Mouse (Mus musculus) limb, embryonic 10.5 days (tissue): ENCODE results near the gene Bcl2l10. TPM values are rescaled to one million over a fixed set of nuclear protein-coding genes. Genes with fewer than 3 reads are reported as not detected.
A peak's percentile ranks its signal among the peaks of the same experiment; 100 is the strongest.
"Not testable (repeated sequence)": the region's sequence is repeated elsewhere in the genome, so short reads cannot be mapped to it uniquely, and the experiment has no call there.

Source experiments
- DNase-seq: peaks from one replicate; pipeline ENCODE4 v3.0.0-alpha.2; 2017; ENCODE audit warnings: low spot score
- H3K27ac ChIP-seq: fragments of 300-500 bp; sonication (generic); 2 replicates; pipeline ENCODE4 v1.5.1; 2016; ENCODE audit warnings: mild to moderate bottlenecking
- H3K27me3 ChIP-seq: fragments of 300-500 bp; sonication (generic); 2 replicates; pipeline ENCODE4 v1.6.1; 2016; ENCODE audit warnings: low read depth, mild to moderate bottlenecking; ENCODE audit not compliant: poor library complexity, severe bottlenecking
- H3K36me3 ChIP-seq: fragments of 300-500 bp; sonication (generic); 2 replicates; pipeline ENCODE4 v1.6.1; 2016; ENCODE audit warnings: mild to moderate bottlenecking, moderate library complexity
- H3K4me1 ChIP-seq: fragments of 300-500 bp; sonication (generic); 2 replicates; pipeline ENCODE4 v1.6.1; 2016
- H3K4me3 ChIP-seq: fragments of 300-500 bp; sonication (generic); 2 replicates; pipeline ENCODE4 v1.5.1; 2016; ENCODE audit warnings: mild to moderate bottlenecking, moderate library complexity
- H3K9me3 ChIP-seq: fragments of 300-500 bp; sonication (generic); replicated peaks from 2 replicates; pipeline ENCODE4 v1.6.1; 2016; ENCODE audit warnings: mild to moderate bottlenecking
- WGBS: fragments of 180-500 bp; shearing (Covaris S2); methylation state at CpG from one replicate; pipeline ENCODE4 v1.1.7; 2016; 5-methylcytosine and 5-hydroxymethylcytosine counted together
- polyA plus RNA-seq: library from polyadenylated mRNA; unstranded; fragments of >200 nt; fragmentation: Nextera tagmentation; extraction: Ambion mirVana; gene quantifications from 2 replicates; pipeline ENCODE4 v1.2.1, GENCODE M21; 2016

Gene Bcl2l10
- polyA plus RNA-seq, 1 experiment from 2014 or later, result not detected

GRCm38 (mm10) chr9:75357087-75357654 is 9.6 kb downstream of the Bcl2l10 start:
- Histone ChIP-seq H3K27ac (no peak overlapping the region), H3K36me3 (no peaks in the 10 kb centered on the region), H3K9me3 (no peaks in the 10 kb centered on the region), H3K4me1 (no peaks in the 10 kb centered on the region), H3K27me3 (no peaks in the 10 kb centered on the region), H3K4me3 (no peak overlapping the region)
- WGBS, result 85% methylated on average over 9 of the region's 9 CpGs
- DNase-seq, result no peak

- H3K4me1 ChIP-seq, result no peaks in the 10 kb centered on the region
- no peak overlapping the region for H3K27ac ChIP-seq
- H3K27me3 ChIP-seq, result no peaks in the 10 kb centered on the region
- peak; percentile 84 for DNase-seq
- 41% methylated on average over 5 of the region's 5 CpGs for WGBS
- no peak overlapping the region for H3K4me3 ChIP-seq
- H3K9me3 ChIP-seq, result no peaks in the 10 kb centered on the region
- H3K36me3 ChIP-seq, result no peaks in the 10 kb centered on the region
Observed at GRCm38 (mm10) chr9:75361699-75362098, 14.1 kb downstream of the Bcl2l10 start.

GRCm38 (mm10) chr9:75362201-75362600 is 14.6 kb downstream of the Bcl2l10 start:
- DNase-seq, result no peak
- 91% methylated on average over 4 of the region's 4 CpGs for WGBS
- Histone ChIP-seq H3K4me3 (no peak overlapping the region), H3K36me3 (no peaks in the 10 kb centered on the region), H3K27ac (no peak overlapping the region), H3K4me1 (no peaks in the 10 kb centered on the region), H3K27me3 (no peaks in the 10 kb centered on the region), H3K9me3 (no peaks in the 10 kb centered on the region)

- H3K4me3 ChIP-seq, result no peak overlapping the region
- no peak overlapping the region for H3K27ac ChIP-seq
- WGBS, result 87% methylated on average over 5 of the region's 5 CpGs
- H3K27me3 ChIP-seq, result no peaks in the 10 kb centered on the region
- H3K9me3 ChIP-seq, result no peaks in the 10 kb centered on the region
- DNase-seq, result no peak
- no peaks in the 10 kb centered on the region for H3K4me1 ChIP-seq
- no peaks in the 10 kb centered on the region for H3K36me3 ChIP-seq
Observed at GRCm38 (mm10) chr9:75363001-75363400, 15.4 kb downstream of the Bcl2l10 start.

- 78% methylated on average over 7 of the region's 7 CpGs for WGBS
- H3K27me3 ChIP-seq, H3K4me3 ChIP-seq, DNase-seq, H3K36me3 ChIP-seq, H3K27ac ChIP-seq, H3K9me3 ChIP-seq, H3K4me1 ChIP-seq: not testable (repeated sequence)
Observed at GRCm38 (mm10) chr9:75363702-75364101, 16.1 kb downstream of the Bcl2l10 start.

- no peak overlapping the region for H3K4me3 ChIP-seq
- H3K27me3 ChIP-seq, result no peaks in the 10 kb centered on the region
- H3K4me1 ChIP-seq, result no peaks in the 10 kb centered on the region
- H3K9me3 ChIP-seq, result no peaks in the 10 kb centered on the region
- WGBS, result 82% methylated on average over 4 of the region's 4 CpGs
- DNase-seq, result no peak
- H3K27ac ChIP-seq, result no peak overlapping the region
- H3K36me3 ChIP-seq, result no peaks in the 10 kb centered on the region
Observed at GRCm38 (mm10) chr9:75365195-75365594, 17.6 kb downstream of the Bcl2l10 start.

GRCm38 (mm10) chr9:75366191-75366590 is 18.6 kb downstream of the Bcl2l10 start:
- WGBS, result 75% methylated on average over 5 of the region's 5 CpGs
- no peaks in the 10 kb centered on the region for H3K4me1 ChIP-seq
- H3K9me3 ChIP-seq, result no peaks in the 10 kb centered on the region
- DNase-seq, result no peak
- H3K4me3 ChIP-seq, result no peak overlapping the region
- H3K27ac ChIP-seq, result no peak overlapping the region
- H3K27me3 ChIP-seq, result no peaks in the 10 kb centered on the region
- no peaks in the 10 kb centered on the region for H3K36me3 ChIP-seq

- 86% methylated on average over 3 of the region's 3 CpGs for WGBS
Observed at GRCm38 (mm10) chr9:75368779-75369178, 21.2 kb downstream of the Bcl2l10 start.

GRCm38 (mm10) chr9:75375606-75376005 is 28.0 kb downstream of the Bcl2l10 start:
- no peak for DNase-seq
- Histone ChIP-seq H3K27me3 (no peaks in the 10 kb centered on the region), H3K4me1 (no peaks in the 10 kb centered on the region), H3K9me3 (no peaks in the 10 kb centered on the region), H3K27ac (no peak overlapping the region), H3K4me3 (no peak overlapping the region), H3K36me3 (no peaks in the 10 kb centered on the region)
- WGBS, result 95% methylated on average over 9 of the region's 9 CpGs

More at GRCm38 (mm10) chr9:75368779-75369178, 21.2 kb downstream of the Bcl2l10 start:
- Histone ChIP-seq H3K9me3 (no peaks in the 10 kb centered on the region), H3K4me3 (no peak overlapping the region), H3K4me1 (no peaks in the 10 kb centered on the region), H3K36me3 (no peaks in the 10 kb centered on the region), H3K27me3 (no peaks in the 10 kb centered on the region), H3K27ac (no peak overlapping the region)
- DNase-seq, result no peak

GRCm38 (mm10) chr9:75376428-75376827 is 28.9 kb downstream of the Bcl2l10 start:
- WGBS, result 64% methylated on average over 1 of the region's 1 CpGs
- Histone ChIP-seq H3K27me3 (no peaks in the 10 kb centered on the region), H3K9me3 (no peaks in the 10 kb centered on the region), H3K4me3 (no peak overlapping the region), H3K36me3 (no peaks in the 10 kb centered on the region), H3K4me1 (no peaks in the 10 kb centered on the region), H3K27ac (no peak overlapping the region)
- no peak for DNase-seq

- H3K27me3 ChIP-seq, result no peaks in the 10 kb centered on the region
- no peaks in the 10 kb centered on the region for H3K9me3 ChIP-seq
- no peak overlapping the region for H3K4me3 ChIP-seq
- H3K36me3 ChIP-seq, result no peaks in the 10 kb centered on the region
- no peak overlapping the region for H3K27ac ChIP-seq
- H3K4me1 ChIP-seq, result no peaks in the 10 kb centered on the region
- DNase-seq, result no peak
- WGBS, result 92% methylated on average over 2 of the region's 2 CpGs
Observed at GRCm38 (mm10) chr9:75378774-75379173, 31.2 kb downstream of the Bcl2l10 start.

GRCm38 (mm10) chr9:75382825-75383224 is 35.3 kb downstream of the Bcl2l10 start:
- H3K4me1 ChIP-seq, result no peaks in the 10 kb centered on the region
- no peaks in the 10 kb centered on the region for H3K27me3 ChIP-seq
- H3K4me3 ChIP-seq, result no peak overlapping the region
- no peak for DNase-seq
- H3K36me3 ChIP-seq, result peaks cover 25% of the 10 kb centered on the region
- no peaks in the 10 kb centered on the region for H3K9me3 ChIP-seq
- WGBS, result 93% methylated on average over 14 of the region's 14 CpGs
- H3K27ac ChIP-seq, result no peak overlapping the region

- no peak for DNase-seq
- Histone ChIP-seq H3K4me3 (no peak overlapping the region), H3K27me3 (no peaks in the 10 kb centered on the region), H3K36me3 (peaks cover 32% of the 10 kb centered on the region), H3K27ac (no peak overlapping the region), H3K9me3 (no peaks in the 10 kb centered on the region), H3K4me1 (no peaks in the 10 kb centered on the region)
- 83% methylated on average over 9 of the region's 9 CpGs for WGBS
Observed at GRCm38 (mm10) chr9:75383785-75384184, 36.2 kb downstream of the Bcl2l10 start.

GRCm38 (mm10) chr9:75384337-75384962 is 36.9 kb downstream of the Bcl2l10 start:
- Histone ChIP-seq H3K36me3 (peaks cover 38% of the 10 kb centered on the region), H3K9me3 (no peaks in the 10 kb centered on the region), H3K4me1 (no peaks in the 10 kb centered on the region), H3K4me3 (no peak overlapping the region), H3K27me3 (no peaks in the 10 kb centered on the region), H3K27ac (no peak overlapping the region)
- no peak for DNase-seq
- 85% methylated on average over 3 of the region's 3 CpGs for WGBS
